Mouse (Mus musculus): ENCODE measurements around the gene Ly6g6d.
A peak's percentile ranks its signal among the peaks of the same experiment; 100 is the strongest.

Gene Ly6g6d

DNA sequence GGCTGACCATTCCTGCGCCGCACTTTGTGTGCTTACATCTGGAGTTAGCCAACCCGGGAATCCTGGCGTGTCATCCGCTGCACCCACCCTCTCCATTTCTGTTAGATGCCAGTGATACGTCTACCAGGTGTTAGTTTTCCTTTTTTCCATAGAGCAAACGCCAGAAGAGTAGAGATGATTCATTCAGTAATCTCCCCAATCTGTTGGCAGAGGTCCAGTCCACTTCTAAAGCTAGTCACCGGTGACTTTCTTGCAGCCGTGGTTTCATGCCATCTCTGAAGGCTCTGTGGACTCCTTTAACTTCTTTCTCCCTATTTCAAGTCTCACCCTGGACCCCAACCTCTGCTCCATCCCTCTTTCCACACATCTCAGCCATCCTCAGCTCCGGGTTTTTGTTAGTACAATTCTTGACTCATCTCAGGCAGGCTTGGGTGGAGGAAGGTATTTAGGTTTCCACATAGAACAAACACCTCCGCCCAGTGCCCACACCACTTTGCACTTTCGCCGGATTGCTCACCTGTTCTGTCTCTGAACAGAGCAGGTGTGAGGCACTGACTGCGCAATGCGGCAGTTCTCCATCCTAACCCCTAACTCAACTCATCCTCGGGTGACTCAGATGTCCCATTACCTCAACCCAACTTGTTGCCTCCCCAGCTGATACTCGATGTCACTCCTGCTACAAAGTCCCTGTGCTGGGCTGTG is 9.5 kb downstream of the Ly6g6d start:
- DNase-seq: no peak

DNA sequence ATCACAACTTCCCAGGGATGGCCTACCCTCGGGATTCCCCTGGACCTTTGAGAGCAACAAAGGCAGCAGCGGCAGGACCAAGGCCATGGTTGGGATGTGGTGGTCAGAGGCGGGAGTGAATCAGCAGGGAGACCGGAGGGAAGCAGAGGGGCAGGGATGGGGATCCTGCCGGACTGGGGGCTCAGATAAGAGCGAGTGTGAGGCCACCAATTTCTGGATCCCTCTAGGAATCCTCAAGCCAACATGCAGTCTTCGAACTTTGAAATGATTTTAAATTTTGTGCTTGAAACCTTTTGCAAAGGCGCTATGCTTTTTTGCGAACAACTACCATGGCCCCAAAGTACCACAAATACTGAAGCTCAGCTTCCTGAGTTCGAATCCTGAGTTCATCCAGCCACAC is 11.8 kb downstream of the Ly6g6d start, which contains the start of gene Mpig6b:
TSS of gene Mpig6b (minus strand) at position 101 of the 400 bp plus-strand sequence.
- DNase-seq: no peak

DNA sequence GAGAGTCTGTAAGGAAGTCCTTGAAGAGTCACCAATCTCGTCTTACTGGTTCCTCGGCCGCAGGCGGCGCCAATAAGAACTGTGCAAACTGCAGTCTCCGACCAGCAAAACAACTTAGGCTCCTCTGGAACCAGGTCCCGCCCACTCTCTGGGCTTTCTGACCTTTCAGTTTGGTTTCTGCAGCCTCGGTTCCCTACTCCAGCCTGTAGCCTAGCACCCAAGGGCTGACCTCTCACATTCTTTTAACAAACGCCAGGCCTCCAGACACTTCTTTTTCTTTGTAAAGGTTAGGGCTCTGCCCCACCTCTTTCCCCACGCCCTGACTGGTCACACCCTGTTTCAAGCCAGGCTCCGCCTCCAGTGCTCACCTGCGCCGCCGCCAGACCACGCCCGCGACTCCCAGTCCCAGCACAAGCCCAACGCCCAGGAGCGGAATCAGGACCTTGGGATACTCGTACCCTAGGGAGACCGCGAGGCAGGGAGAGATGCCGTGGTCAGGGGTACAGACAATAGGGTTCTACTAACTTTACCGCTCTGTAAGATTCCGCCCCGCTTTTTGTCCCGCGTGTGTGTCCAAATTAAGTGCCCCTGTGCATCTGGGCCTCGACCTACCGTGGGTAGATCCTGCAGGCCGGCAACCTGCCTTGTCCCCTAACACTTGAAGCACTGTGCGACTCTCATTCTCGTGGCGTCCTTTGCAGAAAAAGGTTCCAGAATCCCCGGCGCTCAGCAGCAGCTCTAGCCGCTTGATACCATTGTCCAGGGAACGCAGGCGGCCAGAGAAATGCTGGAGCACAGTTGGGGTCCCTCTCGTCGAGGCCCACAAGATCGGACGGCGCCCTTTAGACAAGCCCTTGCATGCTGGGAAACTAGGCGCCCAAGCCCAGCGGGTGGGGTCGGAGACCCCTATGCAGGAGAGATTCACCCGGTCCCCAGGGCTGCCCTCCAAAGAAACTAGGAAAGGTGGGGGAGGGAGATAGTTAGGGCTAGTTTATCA is 12.6 kb downstream of the Ly6g6d start, which contains the start of gene Ly6g6c:
TSS of gene Ly6g6c (plus strand) at position 438 of the 997 bp plus-strand sequence.
- DNase-seq: peak; percentile 62

DNA sequence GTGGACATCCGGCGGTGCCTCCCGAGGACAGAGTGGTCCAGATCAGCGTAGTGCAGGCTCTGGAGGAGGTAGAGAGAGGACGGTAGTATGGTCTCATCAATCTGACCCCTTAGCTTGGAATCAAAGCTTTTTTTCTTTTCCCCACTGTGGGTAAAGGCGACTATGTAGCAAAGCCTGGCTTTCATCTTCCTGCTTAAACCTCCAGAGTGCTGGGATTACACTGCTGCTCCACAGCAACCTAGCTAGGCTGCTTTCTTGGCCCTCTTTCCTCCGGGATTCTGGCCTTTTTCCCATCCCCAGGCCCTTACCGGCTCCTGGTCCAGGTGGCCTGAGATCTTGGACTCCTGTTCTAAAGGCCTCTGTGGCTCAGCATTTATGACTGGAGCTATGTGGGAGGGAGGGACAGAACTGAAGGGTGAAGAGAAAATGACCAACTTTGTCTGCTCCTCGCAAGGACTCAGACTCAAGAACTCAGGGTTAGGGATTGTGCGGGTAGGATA is 13.4 kb downstream of the Ly6g6d start:
- DNase-seq: no peak

- DNase-seq: no peak
Measured at GRCm38 (mm10) chr17:35063466-35063865, 14.4 kb downstream of the Ly6g6d start.

DNA sequence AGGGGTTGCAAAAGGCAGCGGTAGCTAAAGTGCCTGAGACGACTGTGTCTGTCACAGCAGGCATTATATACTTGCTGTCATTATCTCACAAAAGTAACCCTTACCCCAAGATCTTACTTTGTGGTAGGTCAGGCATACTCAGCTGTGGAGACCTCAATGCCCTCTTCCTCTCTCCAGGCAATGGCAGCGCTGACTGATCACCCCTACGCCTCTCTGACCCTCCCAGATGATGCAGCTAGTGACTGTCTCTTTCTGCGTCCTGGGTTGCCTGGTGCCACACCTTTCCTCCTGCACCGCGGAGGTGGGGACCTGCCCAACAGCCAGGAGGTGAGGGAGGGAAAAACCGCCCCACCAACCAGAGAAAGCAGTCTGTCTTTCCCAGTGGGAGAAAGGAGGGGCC is 16.6 kb downstream of the Ly6g6d start:
- no peak for DNase-seq

- DNase-seq: peak; percentile 72
Measured at GRCm38 (mm10) chr17:35060737-35061297, 17.0 kb downstream of the Ly6g6d start.

DNA sequence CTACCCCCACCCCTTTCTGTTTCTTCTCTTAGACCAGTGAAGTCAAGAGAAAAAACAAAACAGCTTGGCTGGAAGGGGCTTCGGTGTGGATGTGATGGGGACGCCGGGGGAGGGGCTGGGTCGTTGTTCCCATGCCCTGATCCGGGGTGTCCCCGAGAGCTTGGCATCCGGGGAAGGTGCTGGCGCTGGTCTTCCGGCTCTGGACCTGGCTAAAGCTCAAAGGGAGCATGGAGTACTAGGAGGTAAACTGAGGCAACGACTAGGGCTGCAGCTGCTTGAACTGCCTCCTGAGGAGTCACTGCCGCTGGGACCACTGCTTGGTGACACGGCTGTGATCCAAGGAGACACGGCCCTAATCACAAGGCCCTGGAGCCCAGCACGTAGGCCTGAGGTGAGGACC is 17.8 kb downstream of the Ly6g6d start:
- DNase-seq: no peak

DNA sequence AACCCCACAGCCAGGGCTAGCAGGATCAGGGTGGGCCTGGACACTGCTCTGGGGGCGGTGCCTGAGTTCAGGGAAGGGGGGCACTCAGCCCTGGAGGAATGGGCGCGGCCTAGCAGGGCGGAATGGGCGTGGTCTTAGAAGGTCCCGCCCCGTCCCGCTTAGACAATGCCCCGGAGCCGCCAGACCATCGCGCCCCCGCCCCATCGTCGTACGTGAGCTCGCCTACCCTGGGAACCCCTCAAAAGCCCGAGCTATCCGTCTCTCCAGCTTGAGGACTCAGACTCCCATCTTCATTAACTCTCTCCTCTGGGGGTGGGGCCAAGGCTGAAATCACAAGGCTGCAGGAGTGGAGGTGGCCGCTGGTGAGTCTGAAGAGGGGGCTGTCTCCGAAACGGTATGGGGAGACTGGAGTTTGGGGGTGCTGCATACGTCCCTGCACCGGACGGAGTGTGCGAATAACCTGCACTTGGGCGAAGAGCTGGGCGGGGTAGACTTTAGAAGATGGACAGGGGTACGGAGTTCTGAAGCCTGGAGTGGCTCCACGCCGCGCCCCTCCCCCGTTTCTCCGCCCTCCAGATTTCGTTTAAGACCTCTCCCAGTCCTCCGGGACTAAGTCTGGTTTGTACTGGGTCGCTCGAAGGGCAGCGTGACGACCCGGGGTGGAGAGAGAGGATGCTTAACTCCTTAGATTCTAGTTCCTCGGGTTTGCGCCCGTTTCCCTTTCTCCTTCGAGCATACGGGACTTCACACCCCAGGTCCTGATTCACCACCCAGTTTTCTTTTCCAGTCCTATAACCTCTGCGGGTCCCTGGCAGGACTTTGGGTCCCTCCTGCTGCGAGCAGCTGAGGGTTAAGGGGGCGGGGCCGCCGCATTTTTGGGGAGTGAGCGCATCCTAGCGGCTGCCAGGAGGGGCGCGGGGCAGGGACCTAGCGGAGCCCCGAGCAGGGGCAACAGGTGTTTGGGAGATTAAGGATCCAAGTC is 18.7 kb downstream of the Ly6g6d start, which contains the start of gene Ddah2:
TSS of gene Ddah2 (plus strand) at position 125 of the 982 bp plus-strand sequence.
- peak; percentile 89 for DNase-seq

DNA sequence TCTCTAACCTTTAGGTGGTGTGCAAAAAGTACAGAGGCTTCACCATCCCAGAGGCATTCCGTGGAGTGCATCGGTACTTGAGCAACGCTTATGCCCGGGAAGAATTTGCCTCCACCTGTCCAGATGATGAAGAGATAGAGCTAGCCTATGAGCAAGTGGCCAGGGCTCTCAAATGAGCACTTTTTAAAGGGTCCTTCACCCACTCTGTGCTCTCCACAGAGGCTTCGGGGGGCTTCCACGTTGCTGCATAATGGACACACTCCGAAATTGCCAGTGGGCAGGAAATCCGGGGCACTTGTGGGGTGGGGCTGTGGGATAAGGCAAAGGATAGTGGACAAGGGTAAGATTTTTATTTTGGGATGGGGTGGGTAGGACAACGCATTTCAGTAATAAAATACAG is 19.5 kb downstream of the Ly6g6d start:
- no peak for DNase-seq

- DNase-seq: no peak
Measured at GRCm38 (mm10) chr17:35057090-35057489, 20.8 kb downstream of the Ly6g6d start.

GRCm38 (mm10) chr17:35055691-35056495 is 22.0 kb downstream of the Ly6g6d start:
- DNase-seq: no peak

GRCm38 (mm10) chr17:35052271-35052798 is 25.5 kb downstream of the Ly6g6d start:
- DNase-seq: no peak

DNA sequence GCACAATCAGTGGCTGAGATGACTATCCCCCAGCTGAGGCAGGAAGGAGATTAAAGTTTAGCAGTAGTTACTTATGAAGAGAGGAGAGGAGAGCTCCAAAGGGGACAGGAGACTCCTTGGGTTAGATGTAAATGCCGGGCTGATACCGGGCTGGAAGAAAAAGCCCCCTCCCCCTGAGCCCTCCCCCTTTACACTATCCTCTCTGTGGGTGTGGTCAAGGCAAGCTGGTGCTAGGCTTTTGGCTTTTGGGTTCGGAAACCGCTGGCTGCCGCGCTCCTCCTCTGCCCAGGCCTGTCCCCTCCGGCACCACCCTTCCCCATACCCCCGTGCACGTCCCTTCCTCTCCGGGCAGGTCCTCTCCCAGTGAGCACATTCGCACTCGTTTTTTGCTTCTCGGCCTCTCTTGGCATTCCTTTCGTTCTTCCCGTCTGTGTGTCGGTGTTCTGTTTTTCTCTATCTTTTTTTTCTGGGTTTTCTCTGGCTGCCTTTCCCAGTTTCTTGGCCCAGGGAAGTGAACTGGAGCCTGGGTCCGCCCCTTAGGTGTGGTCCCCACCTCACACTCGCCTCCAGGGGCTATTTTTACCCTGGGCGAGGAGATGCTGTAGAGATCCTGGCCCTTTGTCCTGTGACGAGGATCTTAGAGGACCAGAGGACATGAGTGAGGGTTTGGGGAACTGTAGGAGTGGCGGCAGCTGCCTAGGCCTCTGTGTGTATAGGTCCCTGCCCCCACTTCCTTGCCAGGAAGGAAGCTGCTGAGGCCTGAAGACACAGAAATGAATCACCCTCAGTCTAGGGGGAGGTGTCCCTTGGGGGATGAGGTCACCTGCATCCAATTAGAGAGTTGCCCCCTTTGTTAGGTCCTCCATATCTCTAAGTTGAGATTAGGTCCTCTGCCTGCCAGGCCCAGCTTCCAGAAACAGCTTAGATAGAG is 26.4 kb downstream of the Ly6g6d start:
- peak; percentile 77 for DNase-seq

DNA sequence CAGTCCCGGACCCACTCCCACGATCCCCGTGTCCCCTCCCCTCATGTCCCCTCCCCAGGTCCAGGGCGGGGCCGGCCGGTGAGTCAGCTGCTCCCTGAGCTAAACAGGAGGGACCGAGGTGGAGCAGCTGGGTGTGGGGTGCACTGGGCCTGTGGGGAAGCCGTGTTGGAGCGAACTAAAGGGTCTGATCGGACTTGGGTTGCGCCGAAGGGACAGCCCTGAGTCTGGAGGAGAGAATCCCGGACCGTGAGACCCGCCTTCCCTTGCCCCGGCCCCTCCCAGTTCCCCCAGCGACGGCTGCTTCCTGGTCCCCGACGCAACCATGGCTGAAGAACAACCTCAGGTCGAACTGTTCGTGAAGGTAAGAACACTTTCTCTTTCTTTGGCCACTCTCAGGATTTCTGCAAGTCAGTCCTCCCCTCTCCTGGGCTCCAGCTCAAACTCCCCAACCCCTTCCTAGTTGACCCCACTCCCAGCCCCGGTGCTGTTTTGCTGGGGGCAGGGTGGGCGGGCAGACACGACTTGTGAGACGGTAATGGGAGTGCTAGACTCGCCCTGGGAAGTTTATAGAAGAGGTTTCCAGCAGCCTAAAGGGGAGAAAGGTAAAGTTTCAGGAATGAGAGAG is 27.6 kb downstream of the Ly6g6d start:
- DNase-seq: peak; percentile 88

DNA sequence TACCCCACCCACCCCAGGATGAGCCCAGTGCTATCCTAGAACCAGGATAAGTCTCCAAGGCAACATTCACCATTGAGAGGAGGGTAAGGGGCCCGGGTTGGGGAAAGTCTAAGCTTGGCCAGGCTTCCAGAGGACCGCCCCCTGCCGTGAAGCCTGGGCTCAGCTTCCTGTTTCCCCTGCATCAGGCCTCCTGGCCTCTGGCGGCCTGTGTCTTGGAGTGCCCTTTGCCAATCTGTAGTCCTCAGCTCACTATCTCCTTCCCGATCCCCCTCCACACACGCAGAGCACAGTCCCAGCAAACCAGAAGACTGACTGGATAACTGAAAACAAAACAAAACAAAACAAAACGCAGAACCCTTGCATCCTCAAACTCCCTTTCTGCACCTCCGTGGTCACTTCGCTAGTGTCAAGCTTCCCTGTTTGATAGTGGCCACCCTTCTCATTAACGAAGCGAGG is 28.3 kb downstream of the Ly6g6d start, which contains the start of gene Clic1:
TSS of gene Clic1 (plus strand) at position 406 of the 456 bp plus-strand sequence.
- DNase-seq: peak; percentile 81

DNA sequence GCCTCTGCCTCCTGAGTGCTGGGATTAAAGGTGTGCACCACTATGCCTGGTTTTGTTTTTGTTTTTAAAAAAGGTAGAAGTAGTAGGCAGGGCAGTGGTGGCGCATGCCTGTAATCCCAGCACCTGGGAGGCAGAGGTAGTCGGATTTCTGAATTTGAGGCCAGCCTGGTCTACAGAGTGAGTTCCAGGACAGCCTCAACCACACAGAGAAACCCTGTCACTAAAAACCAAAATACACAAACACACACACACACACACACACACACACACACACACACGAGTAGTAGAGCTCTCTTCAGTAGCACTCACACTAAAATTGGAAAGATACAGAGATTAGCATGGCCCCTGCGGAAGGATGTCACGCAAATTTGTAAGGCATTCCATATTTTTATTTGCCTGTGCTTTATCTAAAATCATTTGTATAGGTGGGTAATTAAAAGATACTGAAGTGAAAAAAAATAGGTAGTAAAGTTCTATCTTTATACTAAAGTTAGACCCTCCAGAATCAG is 28.9 kb downstream of the Ly6g6d start:
- no peak for DNase-seq

DNA sequence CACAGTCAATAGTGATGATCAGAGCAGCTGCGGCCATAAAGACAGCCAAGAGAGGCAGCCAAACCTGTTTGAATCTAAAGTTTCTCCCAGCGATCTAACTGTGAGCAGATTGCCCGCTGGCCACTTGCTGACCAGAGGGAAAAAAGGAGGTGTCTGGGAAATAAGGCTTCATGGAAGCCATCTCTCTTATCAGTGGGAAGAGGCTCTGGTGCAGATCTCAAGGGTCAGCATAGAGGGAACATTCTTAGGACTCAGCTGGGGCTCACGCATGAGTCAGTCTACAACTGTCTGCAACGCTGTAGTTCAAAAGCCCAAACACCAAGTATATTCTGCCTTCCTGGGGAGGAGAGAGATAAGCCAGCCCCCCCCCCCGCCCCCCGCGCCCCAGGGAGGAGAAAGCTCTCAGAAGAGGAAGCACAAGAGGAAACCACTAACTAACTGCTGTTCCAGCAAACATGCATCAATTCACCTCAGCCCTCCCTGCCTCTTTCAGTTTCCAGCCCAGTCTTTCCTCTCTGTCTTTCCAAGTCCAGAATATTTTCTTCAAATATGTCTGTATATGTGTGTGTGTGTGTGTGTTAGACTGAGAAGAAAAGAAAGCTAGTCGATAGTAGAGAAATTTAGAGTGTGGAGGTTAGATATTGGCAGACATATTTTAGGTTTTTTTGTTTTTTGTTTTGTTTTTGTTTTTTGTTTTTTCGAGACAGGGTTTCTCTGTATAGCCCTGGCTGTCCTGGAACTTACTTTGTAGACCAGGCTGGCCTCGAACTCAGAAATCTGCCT is 29.5 kb downstream of the Ly6g6d start:
- DNase-seq: peak; percentile 80

Data from liver (tissue).